Mouse (Mus musculus) embryonic facial prominence, embryonic 14.5 days (tissue): Measurements from ENCODE around the gene Slc30a10. TPM values are rescaled to one million over a fixed set of nuclear protein-coding genes. Genes with fewer than 3 reads are reported as not detected.
A peak's percentile ranks its signal among the peaks of the same experiment; 100 is the strongest.

Experiments
- ATAC-seq: fragments of 200-750 bp; cut with Nextera tagmentation; 2 replicates; pipeline ENCODE4 v1.8.0; 2017; ENCODE audit warnings: low read depth, moderate number of reproducible peaks, moderate TSS enrichment
- DNase-seq: peaks from one replicate; pipeline ENCODE4 v3.0.0-alpha.2; 2015; ENCODE audit warnings: low spot score
- H3K27ac ChIP-seq: fragments of 300-500 bp; sonication (generic); replicated peaks from 2 replicates; pipeline ENCODE4 v1.5.1; 2014; ENCODE audit warnings: low read depth, mild to moderate bottlenecking, low read length, moderate library complexity
- H3K27me3 ChIP-seq: fragments of 300-500 bp; sonication (generic); replicated peaks from 2 replicates; pipeline ENCODE4 v1.6.1; 2014; ENCODE audit warnings: low read length; ENCODE audit not compliant: control insufficient read depth, insufficient read depth
- H3K36me3 ChIP-seq: fragments of 300-500 bp; sonication (generic); 2 replicates; pipeline ENCODE4 v1.6.1; 2014; ENCODE audit warnings: low read length, mixed read lengths; ENCODE audit not compliant: control insufficient read depth, insufficient read depth
- H3K4me1 ChIP-seq: fragments of 300-500 bp; sonication (generic); 2 replicates; pipeline ENCODE4 v1.6.1; 2014; ENCODE audit warnings: antibody characterized with exemption, low read length; ENCODE audit not compliant: control insufficient read depth, insufficient read depth
- H3K4me2 ChIP-seq: fragments of 300-500 bp; sonication (generic); 2 replicates; pipeline ENCODE4 v1.6.1; 2014; ENCODE audit warnings: low read depth, mild to moderate bottlenecking, low read length, moderate library complexity, mixed read lengths
- H3K4me3 ChIP-seq: fragments of 300-500 bp; sonication (generic); 2 replicates; pipeline ENCODE4 v1.5.1; 2014; ENCODE audit warnings: low read depth, mild to moderate bottlenecking, low read length
- H3K9ac ChIP-seq: fragments of 300-500 bp; sonication (generic); 2 replicates; pipeline ENCODE4 v1.6.1; 2014; ENCODE audit warnings: low read depth, mild to moderate bottlenecking, low read length, moderate library complexity, mixed read lengths
- H3K9me3 ChIP-seq: fragments of 300-500 bp; sonication (generic); 2 replicates; pipeline ENCODE4 v1.6.1; 2016; ENCODE audit warnings: low read length; ENCODE audit not compliant: control insufficient read depth
- WGBS: fragments of 180-500 bp; shearing (Covaris S2); extraction: QIAGEN DNeasy Blood & Tissue Kit; methylation state at CpG from one replicate; pipeline ENCODE4 v1.1.7; 2014; 5-methylcytosine and 5-hydroxymethylcytosine counted together
- polyA plus RNA-seq: library from polyadenylated mRNA; unstranded; fragments of >200 nt; fragmentation: Nextera tagmentation; extraction: Ambion mirVana; gene quantifications from 2 replicates; pipeline ENCODE4 v1.2.1, GENCODE M21; 2014

Gene Slc30a10
- polyA plus RNA-seq, 1 experiment from 2014 or later = 0.40 TPM

DNA sequence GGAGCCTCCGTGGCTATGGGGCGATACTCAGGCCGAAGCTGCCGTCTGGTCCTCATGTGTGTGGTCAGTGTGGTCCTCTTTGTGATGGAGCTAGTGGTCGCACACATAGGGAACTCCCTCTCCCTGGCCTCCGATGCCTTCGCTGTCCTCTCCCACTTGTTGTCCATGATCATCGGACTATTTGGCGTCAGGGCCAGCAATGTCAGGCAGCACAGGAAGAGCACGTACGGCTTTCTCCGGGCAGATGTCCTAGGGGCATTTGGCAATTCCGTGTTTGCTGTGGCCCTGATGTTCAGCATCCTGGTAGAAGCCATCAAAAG lies 22.7 kb upstream of the Slc30a10 start:
- no peak overlapping the region for H3K27ac ChIP-seq
- no peaks in the 10 kb centered on the region for H3K4me1 ChIP-seq
- H3K36me3 ChIP-seq = peaks cover 33% of the 10 kb centered on the region
- H3K4me2 ChIP-seq = no peak overlapping the region
- no peak overlapping the region for H3K4me3 ChIP-seq
- H3K9me3 ChIP-seq = no peaks in the 10 kb centered on the region
- DNase-seq = no peak
- H3K27me3 ChIP-seq = no peaks in the 10 kb centered on the region
- WGBS = 81% methylated on average over 13 of the region's 13 CpGs
- H3K9ac ChIP-seq = no peak overlapping the region
- no peak for ATAC-seq

DNA sequence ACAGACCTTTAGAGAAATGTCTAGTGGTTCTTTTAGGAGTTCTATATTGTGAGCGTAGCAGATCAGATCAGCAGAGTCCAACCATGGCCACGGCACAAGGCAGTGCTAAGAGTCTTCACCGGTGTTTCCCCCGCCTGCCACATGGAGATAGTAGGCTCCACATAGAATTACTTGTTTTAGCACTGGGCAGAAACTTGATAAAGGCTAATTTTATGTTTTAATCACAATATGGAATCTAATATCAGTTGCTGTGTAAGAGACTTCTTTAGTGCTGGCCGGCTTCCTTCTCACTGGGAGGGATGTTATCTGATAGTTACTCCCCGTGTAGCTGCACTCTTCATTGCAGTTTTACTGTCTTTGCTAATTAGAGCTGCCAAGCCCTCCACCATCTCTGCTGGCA lies 21.5 kb upstream of the Slc30a10 start:
- Histone ChIP-seq H3K9me3 (no peaks in the 10 kb centered on the region), H3K9ac (no peak overlapping the region), H3K27me3 (no peaks in the 10 kb centered on the region), H3K36me3 (peaks cover 22% of the 10 kb centered on the region), H3K4me2 (no peak overlapping the region), H3K27ac (no peak overlapping the region), H3K4me1 (no peaks in the 10 kb centered on the region), H3K4me3 (no peak overlapping the region)
- DNase-seq (no peak), ATAC-seq (no peak)
- 71% methylated on average over 6 of the region's 6 CpGs for WGBS

DNA sequence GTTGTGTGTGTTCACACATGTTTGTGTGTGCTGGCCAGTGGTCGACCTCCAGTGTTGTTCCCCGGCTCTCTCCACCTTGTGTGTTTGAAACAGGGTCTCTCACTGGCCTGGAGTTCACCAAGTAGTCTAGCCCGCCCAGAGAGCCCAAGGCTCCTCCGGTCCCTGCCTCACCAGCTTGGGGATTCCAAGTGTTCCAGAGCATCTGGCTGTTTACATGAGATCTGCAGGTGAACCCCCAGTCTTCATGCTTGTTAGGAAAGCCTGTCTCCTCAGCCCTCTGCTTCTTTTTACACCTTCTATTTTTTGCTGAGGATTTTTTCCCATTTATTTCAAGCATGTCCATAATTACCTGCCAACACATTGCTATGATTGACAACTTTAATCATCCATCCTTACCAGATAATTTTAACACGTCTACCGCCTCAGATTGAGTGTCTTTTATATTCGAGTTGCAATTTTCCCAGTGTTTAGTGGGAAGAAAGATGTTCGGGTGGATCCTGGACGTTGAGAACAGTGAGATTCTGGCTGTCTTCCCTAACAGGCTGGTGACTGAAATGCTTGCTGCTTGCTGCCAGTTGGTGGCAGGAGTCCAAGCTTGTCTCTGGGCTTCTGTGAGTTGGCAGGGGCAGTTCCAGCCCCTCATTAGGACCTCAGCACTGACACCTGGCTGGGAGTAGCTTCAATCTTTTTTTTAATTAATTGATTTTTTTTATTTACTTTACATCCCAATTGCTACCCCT lies 15.6 kb upstream of the Slc30a10 start:
- peak; percentile 55 for DNase-seq
- no peaks in the 10 kb centered on the region for H3K9me3 ChIP-seq
- no peak overlapping the region for H3K4me3 ChIP-seq
- no peaks in the 10 kb centered on the region for H3K36me3 ChIP-seq
- WGBS = 71% methylated on average over 9 of the region's 9 CpGs
- H3K27me3 ChIP-seq = no peaks in the 10 kb centered on the region
- no peak overlapping the region for H3K4me2 ChIP-seq
- H3K27ac ChIP-seq = no peak overlapping the region
- H3K4me1 ChIP-seq = no peaks in the 10 kb centered on the region
- ATAC-seq = no peak
- no peak overlapping the region for H3K9ac ChIP-seq

DNA sequence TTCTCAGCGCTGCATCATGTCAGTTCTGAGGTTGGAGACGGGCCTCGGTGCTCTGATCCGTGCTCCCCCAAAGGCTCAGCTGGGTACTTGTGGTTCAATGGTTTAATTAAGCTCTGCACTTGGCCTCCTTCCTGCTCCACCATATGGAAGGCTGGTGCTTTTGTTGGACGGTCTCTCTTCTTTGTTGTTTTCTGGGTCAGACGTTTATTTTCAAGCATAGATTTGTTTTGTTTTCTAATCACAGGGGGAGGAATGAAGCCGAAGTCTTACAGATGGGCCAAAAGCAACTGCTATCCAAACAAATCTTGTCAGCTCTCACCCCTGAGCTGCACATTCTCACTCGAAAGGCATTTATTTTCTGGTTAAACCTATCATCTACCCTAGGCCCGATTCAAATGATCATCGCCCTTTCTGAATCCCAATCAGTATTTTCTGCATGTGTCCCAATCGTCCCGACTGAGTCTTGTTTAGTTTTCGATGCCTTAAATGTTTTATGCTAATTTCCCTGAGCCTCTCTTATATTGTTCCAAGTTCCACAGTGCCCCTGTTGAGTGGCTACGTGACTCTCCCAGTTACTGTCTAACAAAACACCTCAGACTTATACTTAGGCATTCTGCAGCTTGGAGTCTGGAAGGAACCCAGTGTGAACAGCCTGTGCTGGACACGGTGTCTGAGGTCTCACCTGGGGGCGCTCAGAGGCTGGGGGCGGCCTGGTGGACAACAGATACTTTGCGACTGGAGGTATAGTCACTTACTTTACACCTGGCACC lies 12.8 kb upstream of the Slc30a10 start:
- Histone ChIP-seq H3K4me1 (no peaks in the 10 kb centered on the region), H3K4me3 (no peak overlapping the region), H3K4me2 (no peak overlapping the region), H3K9me3 (no peaks in the 10 kb centered on the region), H3K27ac (0 out of 2 replicates have a peak overlapping the region, but pooled peaks have one; percentile 15), H3K36me3 (no peaks in the 10 kb centered on the region), H3K9ac (no peak overlapping the region), H3K27me3 (no peaks in the 10 kb centered on the region)
- DNase-seq (peak; percentile 67), ATAC-seq (peak; percentile 71; the same call in 1 of the 2 replicates)
- 63% methylated on average over 18 of the region's 18 CpGs for WGBS

DNA sequence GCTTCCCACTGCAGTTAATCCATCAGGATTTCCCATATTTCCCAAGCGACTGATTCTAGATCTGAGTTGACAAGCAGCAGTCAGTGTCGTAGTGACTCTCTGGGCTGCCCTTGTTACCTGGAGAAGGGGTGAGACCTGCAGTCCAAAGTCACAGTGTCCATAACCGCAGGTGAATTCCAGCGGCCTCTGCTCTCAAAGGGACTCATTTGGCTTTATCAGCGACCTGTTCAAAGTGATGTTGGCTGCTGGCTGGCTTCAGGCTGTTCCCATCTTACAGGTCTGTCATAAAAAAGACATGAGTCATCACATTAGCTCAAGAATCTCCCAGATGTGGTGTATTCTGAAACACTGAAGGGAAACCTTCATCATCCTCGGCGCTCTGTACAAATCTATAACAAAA lies 5.7 kb upstream of the Slc30a10 start:
- ATAC-seq = no peak
- H3K4me1 ChIP-seq = no peaks in the 10 kb centered on the region
- H3K9me3 ChIP-seq = no peaks in the 10 kb centered on the region
- H3K4me3 ChIP-seq = no peak overlapping the region
- no peak overlapping the region for H3K9ac ChIP-seq
- WGBS = 83% methylated on average over 7 of the region's 7 CpGs
- no peaks in the 10 kb centered on the region for H3K36me3 ChIP-seq
- no peak overlapping the region for H3K4me2 ChIP-seq
- peaks cover 5% of the 10 kb centered on the region for H3K27me3 ChIP-seq
- DNase-seq = no peak
- no peak overlapping the region for H3K27ac ChIP-seq

DNA sequence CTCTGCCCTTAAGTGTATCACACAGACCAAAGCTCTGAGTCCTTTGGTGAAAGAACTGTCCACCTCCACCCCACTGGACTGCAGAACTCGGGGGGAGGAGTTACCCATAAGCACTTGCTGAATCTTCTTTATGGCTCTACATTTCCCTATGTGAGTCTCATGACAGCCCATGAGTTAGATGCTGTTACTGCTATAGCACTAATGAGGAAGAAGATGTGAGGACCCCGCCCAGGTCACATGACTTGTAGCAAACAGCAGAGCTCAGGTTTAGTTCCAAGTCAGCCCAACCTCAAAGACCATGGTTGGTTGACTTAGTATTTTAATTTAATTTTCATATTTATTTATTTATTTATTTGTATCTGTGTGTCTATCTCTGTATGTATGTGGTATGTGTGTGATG lies 4.9 kb upstream of the Slc30a10 start:
- 71% methylated on average over 2 of the region's 2 CpGs for WGBS
- no peak for ATAC-seq

DNA sequence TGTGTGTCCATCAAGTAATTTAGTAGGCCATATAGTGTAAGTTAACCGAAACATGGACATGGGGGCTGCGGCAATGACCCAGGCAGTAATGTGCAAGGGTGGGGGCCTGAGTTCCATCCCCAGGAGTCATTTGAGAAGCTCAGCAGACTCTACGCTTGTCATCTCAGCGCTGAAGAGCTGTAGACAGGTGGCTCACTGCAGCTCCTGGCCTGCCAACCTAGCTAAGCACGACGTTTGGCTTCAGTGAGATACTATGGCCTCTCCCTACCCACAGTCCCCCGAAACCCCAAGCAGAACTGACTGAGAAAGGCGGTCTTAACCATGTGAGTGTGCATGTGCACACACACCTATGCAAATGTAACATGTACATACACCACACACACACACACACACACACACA lies 3.6 kb upstream of the Slc30a10 start:
- Histone ChIP-seq H3K4me3 (no peak overlapping the region), H3K36me3 (no peaks in the 10 kb centered on the region), H3K9ac (no peak overlapping the region), H3K9me3 (no peaks in the 10 kb centered on the region), H3K27ac (no peak overlapping the region), H3K4me1 (peaks cover 3% of the 10 kb centered on the region; the same call in 1 of the 2 replicates), H3K4me2 (no peak overlapping the region), H3K27me3 (peaks cover 27% of the 10 kb centered on the region)
- no peak for ATAC-seq
- 75% methylated on average over 8 of the region's 8 CpGs for WGBS
- DNase-seq = no peak

More for the DNA sequence above, 4.9 kb upstream of the Slc30a10 start:
- H3K27me3 ChIP-seq = peaks cover 13% of the 10 kb centered on the region
- no peak overlapping the region for H3K4me3 ChIP-seq
- no peaks in the 10 kb centered on the region for H3K9me3 ChIP-seq
- no peaks in the 10 kb centered on the region for H3K4me1 ChIP-seq
- DNase-seq = no peak
- no peak overlapping the region for H3K27ac ChIP-seq
- H3K36me3 ChIP-seq = no peaks in the 10 kb centered on the region
- H3K4me2 ChIP-seq = no peak overlapping the region
- no peak overlapping the region for H3K9ac ChIP-seq

DNA sequence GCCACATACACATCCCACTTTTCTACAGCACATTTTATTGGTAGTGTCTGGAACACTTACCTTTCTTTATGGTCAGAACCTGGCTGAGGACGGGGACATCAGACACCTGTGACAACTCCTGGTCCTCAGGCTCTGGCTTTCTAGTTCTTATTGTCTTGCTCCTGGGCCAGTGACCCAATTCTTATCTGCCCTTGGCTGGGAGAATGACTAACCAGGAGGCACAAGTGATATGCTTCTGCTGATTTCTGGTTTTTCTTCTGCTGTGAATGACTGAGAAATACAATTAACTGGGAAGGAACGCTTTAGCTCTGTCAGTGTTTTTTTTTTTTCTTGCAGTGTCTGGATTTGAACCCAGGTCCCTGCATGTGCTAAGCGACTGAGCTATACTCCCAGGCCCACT lies 3.2 kb upstream of the Slc30a10 start:
- ATAC-seq (no peak), DNase-seq (no peak)
- H3K36me3 ChIP-seq = no peaks in the 10 kb centered on the region
- WGBS = 93% methylated on average over 3 of the region's 3 CpGs
- H3K9ac ChIP-seq = no peak overlapping the region
- H3K27ac ChIP-seq = no peak overlapping the region
- H3K4me2 ChIP-seq = no peak overlapping the region
- H3K27me3 ChIP-seq = peaks cover 31% of the 10 kb centered on the region
- H3K9me3 ChIP-seq = no peaks in the 10 kb centered on the region
- H3K4me1 ChIP-seq = peaks cover 3% of the 10 kb centered on the region; the same call in 1 of the 2 replicates
- H3K4me3 ChIP-seq = no peak overlapping the region
